Mouse (Mus musculus): ENCODE measurements around the gene Lsm14a.
A peak's percentile ranks its signal among the peaks of the same experiment; 100 is the strongest.

Gene Lsm14a

DNA sequence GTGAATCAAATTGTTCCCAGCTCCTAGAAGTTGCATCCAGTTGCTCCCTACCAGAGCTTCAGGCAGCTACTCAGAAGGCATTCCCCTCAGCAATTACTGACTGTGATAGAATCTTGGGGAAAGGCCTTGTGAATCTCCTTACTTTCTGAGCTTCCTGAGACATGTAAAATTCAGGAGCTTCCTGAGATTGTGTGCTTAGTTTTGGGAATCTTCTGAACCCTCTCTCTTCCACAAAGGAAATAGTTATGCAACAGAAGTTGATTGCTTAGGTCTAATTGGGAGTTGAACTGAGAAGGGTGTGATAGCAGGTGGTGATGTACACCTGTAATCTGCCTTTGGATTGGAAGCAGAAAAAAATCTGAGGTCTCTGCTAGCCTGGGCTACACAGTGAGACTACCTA is at the start of gene Lsm14a:
TSS of gene Lsm14a (minus strand) at position 101 of the 400 bp plus-strand sequence.
- DNase-seq (ENCODE audit: low read depth in 2 of 2, low spot score in 2 of 2), result no peak

DNA sequence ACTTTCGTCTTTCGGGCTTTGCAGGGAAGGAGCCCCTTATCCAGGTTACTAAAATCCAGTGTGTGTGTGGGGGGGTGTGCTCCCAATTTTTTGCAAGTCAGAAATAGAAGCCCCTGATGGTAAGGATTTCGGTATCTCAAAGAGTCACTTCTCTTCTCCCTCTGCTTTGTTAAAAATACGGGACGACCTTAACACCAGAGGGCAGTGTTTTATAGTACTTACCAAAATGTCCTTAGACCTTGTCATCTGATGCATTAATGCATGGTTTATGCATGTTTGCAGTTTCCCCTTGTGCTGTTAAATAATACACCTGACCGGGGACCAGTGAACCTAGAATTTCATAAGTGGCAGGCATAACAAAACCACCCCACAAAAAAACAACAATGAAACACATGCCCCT is 45.8 kb upstream of the Lsm14a start:
- DNase-seq (ENCODE audit: low read depth in 2 of 2, low spot score in 2 of 2), result no peak

DNA sequence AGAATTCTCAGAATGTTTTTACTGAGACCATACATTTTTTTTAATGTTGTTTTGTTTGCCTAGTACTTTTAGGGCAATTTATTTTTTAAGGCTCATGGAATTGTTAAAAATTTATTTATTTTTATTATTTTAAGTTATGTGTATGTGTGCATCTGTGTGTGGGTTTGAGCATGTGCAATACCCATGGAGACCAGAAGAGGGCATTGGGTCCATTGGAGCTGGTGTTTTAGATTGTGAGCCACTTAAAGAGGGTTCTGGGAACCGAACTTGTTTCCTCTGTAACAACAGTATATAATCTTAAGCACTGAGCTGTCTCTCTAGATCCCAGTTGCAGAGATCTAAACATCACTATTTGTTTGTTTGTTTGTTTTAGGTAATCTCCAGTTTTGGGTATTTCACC is 40.5 kb upstream of the Lsm14a start:
- no peak for DNase-seq (ENCODE audit: low read depth in 2 of 2, low spot score in 2 of 2)

- no peak for DNase-seq (ENCODE audit: low read depth in 2 of 2, low spot score in 2 of 2)
Measured at GRCm38 (mm10) chr7:34421201-34421600, 28.1 kb upstream of the Lsm14a start.

GRCm38 (mm10) chr7:34407492-34407891 is 14.4 kb upstream of the Lsm14a start:
- DNase-seq (ENCODE audit: low read depth in 2 of 2, low spot score in 2 of 2), result peak; percentile 11 to 31

DNA sequence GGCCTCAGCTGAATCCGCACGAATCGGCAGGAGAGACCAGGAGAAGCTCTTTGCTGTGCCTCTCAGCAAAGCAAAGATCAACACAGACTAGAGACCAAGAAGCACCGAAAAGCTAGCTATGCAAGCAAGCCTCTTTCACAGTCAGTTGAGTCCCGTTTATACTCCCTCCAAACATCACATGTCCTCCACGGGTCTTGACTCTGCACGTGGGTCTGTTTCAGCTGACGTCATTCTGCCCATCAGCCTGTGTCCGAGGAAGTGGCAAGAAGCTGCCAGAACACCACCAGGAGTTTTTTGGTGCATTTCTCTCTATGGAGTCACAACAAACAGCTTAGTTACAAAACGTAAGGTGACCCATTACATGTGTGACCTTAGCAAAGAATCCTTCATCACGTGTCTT is 10.8 kb upstream of the Lsm14a start:
- no peak for DNase-seq (ENCODE audit: low read depth in 2 of 2, low spot score in 2 of 2)

DNA sequence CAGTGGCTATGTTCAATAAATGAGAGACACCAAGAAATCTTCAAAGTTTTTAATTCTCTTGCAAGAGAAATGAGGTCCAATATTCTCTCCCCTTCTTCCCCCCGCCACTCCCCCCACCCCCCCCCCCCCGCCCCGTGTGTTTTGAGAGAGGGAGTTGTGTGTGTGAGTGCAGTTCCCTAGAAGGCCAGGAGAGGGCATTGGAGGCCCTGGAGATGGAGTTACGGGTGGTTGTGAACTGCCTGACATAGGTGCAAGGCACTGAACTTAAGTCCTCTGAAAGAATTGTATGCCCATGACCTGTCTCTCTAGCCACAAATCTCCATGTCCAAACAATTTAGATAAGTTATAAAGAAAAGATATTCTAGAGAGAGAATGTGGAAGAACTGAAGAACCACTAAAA is 7.0 kb upstream of the Lsm14a start:
- peak in 1 of 2 experiments; percentile 30 for DNase-seq (ENCODE audit: low read depth in 2 of 2, low spot score in 2 of 2)

GRCm38 (mm10) chr7:34398831-34399230 is 5.7 kb upstream of the Lsm14a start:
- no peak for DNase-seq (ENCODE audit: low read depth in 2 of 2, low spot score in 2 of 2)

DNA sequence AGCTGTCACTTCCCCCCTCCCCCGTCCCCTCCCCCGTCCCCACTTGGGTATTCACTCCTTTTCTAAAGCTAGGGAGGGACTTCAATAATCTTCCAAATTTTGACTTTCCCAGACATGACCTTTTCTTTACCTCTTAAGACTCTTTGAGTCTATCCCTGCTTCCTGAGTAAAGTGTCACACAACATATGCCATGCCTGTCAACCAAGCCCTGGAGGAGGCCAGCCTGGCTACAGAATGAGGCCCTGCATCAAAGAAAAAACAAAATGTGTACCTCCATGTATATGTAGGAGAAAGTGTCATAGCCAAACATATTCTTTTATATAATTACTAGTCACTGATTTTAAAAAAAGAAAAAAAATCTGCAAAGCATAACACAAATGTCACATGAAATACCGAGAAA is 3.7 kb upstream of the Lsm14a start:
- DNase-seq (ENCODE audit: low read depth in 2 of 2, low spot score in 2 of 2), result no peak

DNA sequence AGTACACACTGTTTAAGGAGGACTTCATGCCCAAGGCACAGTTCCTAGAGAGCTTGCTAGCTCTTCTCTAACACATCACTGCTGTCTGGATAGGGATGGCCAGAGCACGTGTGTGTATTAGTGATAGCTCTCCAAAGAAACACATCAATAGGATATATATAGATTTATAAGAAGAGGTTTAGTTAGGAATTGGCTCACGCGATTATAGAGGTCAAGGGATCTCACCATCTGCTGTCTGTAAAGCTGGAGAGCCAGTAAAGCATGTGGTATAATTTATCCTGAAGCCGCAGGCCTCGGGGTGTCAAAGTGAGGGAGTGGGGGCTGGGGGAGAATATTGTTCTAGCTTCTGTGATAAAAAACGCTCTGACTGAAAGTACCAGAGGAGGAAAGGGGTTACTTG is 2.6 kb upstream of the Lsm14a start:
- no peak for DNase-seq (ENCODE audit: low read depth in 2 of 2, low spot score in 2 of 2)

DNA sequence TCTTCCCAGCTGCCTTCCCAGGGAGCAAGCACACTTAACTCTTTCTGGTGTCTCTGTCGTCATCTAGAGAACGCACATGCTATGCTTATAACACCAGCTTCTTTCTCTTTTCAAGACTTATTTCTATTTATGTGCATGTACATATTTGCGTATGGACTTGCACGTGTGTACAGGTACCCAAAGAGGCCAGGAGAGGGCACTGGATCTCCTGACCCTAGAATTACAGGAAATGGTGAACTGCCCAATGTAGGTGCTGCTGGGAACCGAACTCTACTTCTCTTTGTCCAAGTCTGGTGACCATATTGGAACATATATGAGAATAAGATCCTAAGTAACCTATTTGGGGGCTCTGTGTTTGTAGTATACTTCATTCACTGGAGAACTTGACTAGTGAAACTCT is 1.5 kb upstream of the Lsm14a start:
- no peak for DNase-seq (ENCODE audit: low read depth in 2 of 2, low spot score in 2 of 2)

DNA sequence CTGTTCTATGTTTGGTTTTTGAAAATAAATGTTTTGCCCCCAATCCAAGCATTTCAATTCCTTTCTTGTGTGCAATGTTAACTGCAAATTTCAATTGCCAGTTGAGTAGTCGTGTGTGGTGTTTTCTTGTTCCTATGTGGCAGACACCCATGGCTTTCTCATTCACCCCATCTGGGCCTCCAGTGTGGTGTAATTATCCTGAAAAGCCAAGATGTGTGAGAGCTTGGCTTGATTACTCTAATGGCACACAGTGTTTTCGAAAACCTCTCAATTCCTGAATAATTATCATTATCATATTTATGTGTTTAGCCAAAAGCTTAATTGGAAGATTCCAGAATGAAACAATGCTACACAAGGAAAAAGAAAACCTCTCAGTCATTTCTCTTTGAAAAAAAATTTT is 976 bp upstream of the Lsm14a start:
- no peak for DNase-seq (ENCODE audit: low read depth in 2 of 2, low spot score in 2 of 2)

GRCm38 (mm10) chr7:34392335-34392734 is 780 bp downstream of the Lsm14a start:
- no peak for DNase-seq (ENCODE audit: low read depth in 2 of 2, low spot score in 2 of 2)

DNA sequence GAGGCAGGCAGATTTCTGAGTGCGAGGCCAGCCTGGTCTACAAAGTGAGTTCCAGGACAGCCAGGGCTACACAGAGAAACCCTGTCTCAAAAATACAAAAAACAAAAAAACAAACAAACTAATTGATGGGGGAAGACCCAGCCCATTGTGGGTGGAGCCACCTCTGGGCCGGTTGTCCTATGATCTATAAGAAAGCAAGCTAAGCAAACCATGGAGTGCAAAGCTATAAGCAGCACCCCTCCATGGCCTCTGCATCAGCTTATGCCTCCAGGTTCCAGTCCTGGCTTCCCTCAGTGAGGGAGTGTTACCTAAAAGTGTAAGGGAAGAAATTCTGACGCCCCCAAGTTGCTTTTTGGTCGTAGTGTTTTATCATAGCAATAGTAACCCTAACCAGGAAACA is 1.4 kb downstream of the Lsm14a start:
- DNase-seq (ENCODE audit: low read depth in 2 of 2, low spot score in 2 of 2), result no peak

- no peak for DNase-seq (ENCODE audit: low read depth in 2 of 2, low spot score in 2 of 2)
Measured at GRCm38 (mm10) chr7:34390834-34391155, 2.3 kb downstream of the Lsm14a start.

DNA sequence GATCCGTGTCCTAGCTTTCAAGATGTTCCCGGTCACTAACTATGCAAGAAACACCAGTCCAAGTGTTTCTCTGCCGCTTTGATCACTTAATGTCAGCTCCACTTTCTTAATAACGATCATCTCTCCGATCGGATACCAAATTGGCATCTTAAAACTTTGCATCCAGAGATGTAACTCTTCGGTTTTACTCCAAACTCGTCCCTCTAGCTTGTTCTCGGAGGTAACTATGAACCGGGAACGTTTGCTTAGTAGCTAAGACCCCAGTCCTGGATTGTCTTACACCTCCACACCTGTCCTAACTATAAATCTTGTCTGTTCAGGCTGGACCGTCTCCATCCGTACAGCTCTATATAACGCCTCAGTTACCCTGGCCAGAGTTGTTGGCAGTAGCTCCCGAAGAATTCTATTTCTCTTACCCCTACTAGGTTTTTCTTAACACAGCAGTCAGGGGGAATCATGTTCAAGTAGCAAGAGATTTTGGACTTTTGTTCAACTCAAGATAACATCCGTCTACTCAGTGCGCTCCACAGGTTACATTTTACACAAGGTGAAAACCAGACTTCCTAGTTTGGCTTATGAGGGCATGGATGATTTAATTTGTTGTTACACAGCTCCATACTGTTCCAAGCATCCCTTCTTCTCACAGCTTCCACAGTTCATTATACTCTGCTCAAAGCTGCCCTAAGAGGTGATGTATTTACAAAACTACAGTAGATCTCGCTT is 2.8 kb downstream of the Lsm14a start:
- DNase-seq (ENCODE audit: low read depth in 2 of 2, low spot score in 2 of 2), result no peak

DNA sequence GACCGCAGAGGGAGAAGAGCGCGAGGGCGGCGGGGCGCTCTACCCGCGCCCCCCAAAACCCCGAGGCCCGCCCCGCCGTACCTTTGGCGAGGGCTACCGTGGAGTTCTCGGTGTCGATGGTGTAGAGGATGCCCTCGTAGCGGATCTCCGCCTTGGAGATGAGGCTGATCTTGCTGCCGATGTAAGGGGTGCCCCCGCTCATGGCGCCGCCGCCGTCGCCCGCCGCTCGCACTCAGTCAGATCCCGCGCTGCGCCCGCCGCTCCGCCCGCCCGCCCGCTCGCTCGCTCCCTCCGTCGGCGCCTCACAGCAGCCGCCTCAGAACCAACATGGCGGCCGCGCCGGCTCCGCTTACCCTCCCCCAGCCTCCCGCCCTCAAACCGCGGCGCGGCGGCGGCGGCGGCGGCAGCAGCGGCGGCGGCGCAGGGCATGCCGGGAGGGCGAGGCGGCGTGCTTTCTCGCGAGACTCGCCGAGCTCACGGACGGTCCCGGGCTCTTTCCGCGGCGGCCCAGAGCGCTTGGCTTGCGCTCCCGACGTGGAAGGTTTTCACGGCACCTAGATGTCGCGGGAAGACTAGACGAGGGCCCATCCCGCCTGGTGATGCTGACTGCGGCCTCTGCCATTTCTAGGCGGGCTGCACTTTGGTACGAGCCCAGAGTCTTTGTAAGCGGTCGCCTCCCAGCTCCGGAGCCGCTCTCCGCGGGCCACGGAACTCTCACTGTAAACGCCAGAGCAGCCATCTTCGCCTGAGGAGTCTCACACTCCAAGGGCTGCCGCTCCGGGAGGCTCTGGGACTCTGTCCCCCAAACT is 3.6 kb downstream of the Lsm14a start:
- peak; percentile 91 to 93 for DNase-seq (ENCODE audit: low read depth in 2 of 2, low spot score in 2 of 2)

DNA sequence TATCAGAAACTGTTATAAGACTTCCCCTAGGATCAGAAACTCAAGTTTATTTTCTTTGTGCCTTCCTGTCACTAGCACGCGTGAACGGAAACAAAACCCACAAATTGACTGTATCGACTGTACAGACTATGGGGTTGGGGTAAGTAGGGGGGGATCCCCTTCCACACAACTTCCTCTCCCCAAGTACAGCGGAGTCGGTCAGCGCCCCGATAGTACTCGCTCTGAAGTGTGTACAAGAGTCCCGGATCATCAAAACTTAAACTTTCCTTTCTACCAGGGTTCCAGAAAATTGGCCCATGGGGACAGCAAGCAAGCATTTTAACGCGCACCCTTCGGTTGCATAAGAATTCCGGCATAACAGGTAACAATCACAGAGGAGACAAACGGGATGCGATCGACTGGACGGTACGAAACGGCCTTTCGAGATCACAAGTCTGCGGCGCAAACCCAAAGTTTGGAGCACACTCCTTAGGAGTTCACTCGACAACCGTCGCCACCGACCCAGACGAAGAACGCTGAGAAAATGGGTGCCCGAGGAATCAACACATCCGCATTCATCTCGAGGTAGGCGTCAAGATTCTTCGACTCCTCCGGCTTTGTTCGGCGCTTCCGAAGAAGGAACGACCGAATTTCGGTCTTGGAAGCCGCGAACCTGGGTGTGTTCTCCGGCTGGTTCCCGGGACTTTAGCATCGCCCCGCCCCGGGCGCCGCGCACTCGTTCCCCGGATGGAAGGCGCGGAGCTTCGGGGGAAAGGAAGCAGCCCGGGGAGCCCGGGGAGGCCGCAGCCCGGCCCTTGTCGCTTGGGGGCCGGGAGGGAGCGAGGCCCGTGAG is 4.5 kb downstream of the Lsm14a start:
- DNase-seq (ENCODE audit: low read depth in 2 of 2, low spot score in 2 of 2), result peak; percentile 66 to 70

DNA sequence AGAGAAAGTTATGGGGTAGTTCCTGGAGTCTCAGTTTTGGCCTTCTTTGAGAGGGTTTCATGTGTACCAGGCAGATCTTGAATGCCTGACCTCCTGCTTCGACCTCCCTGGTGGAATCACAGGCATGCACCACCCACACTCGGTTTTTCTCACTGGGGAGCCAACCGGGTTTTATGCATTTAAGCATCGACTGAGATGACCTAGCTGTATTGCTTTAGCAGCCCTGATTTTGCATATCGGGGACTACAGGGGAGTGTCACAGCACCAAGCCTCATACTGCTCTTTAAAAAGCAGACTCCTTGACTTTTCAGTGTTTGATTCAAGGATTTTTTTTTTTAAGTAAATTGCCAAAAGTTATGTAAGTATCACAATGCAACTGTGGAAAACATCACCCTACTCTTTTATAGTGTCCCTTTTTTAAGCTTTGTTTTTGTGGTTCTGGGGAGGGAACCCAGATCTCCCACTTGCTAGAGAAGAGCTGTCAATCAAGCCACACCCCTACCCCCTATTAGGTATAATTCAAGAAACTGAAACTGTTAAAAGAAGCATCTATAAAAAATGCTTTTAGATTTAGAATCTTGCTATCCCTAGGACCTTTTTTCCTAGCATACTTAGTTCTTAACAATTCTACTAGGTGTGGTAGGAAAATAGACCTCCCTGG is 5.2 kb downstream of the Lsm14a start:
- peak in 1 of 2 experiments; percentile 11 for DNase-seq (ENCODE audit: low read depth in 2 of 2, low spot score in 2 of 2)

- no peak for DNase-seq (ENCODE audit: low read depth in 2 of 2, low spot score in 2 of 2)
Measured at GRCm38 (mm10) chr7:34382803-34383202, 10.3 kb downstream of the Lsm14a start.

DNA sequence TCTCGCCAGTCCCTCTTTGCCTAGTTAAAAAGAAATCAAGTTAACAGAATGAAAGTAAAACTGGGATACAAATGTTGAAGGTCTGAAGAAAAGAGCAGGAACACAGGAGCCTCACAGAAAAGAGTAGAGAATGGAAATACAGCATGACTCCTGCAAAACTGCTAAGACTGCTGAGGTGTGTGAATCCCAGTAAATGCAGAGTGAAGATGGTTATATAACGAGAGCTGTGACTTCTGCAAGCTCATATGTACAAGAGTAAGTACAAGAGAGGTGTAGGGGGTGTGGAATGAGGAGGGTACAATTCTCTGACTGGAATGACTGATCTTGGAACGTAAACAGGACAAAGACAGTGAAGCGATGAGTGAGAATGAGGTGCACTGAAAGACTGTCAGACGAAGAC is 11.4 kb downstream of the Lsm14a start:
- no peak for DNase-seq (ENCODE audit: low read depth in 2 of 2, low spot score in 2 of 2)
